Mouse (Mus musculus) small intestine, adult 2 months (tissue): ENCODE measurements around the gene Otp.

Source experiments
- CTCF ChIP-seq: fragments of 200-500 bp; IDR thresholded peaks from 2 replicates; pipeline ENCODE4 v1.5.1; 2012; ENCODE audit warnings: low read depth, mild to moderate bottlenecking, control low read depth, inconsistent platforms, low read length, moderate library complexity, mixed read lengths; ENCODE audit not compliant: insufficient replicate concordance, insufficient read length; ENCODE audit errors: extremely low read depth
- POLR2A ChIP-seq: fragments of 200-500 bp; IDR thresholded peaks from 2 replicates; pipeline ENCODE4 v1.6.1; 2012; ENCODE audit warnings: low read depth, mild to moderate bottlenecking, control low read depth, inconsistent platforms, low read length, moderate library complexity

DNA sequence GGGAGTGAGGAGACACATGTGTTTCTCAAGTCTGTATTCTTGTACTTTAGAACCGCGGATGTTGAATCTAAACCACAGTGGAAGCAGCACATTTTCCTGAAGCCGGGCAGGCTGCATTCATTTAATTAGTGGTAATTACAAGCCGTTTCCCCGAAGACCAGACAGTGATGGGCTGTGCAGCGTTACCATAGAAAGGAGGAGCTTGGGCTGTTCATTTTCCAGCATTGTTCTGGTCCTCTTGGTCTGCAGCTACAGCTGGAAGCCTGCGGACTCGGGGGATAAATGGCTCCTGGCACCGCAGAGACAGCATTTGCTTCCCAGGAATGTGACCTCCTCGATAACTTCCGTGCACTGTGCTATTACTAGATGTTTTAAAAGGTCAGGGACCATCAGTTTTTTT lies 37.6 kb downstream of the Otp start:
- no peak for TF ChIP-seq CTCF
- TF ChIP-seq POLR2A: no peak
